Mouse (Mus musculus) kidney, postnatal 0 days (tissue): ENCODE data around the gene Zfp609. TPM values are rescaled to one million over a fixed set of nuclear protein-coding genes. Genes with fewer than 3 reads are reported as not detected.

Experiments used
- ATAC-seq: fragments of 200-750 bp; cut with Nextera tagmentation; replicated peaks from 2 replicates; pipeline ENCODE4 v1.8.0; 2017; ENCODE audit warnings: low read depth, moderate number of reproducible peaks, moderate TSS enrichment, moderate library complexity; ENCODE audit not compliant: low FRiP score
- DNase-seq: peaks from one replicate; pipeline ENCODE4 v3.0.0-alpha.2; 2016; ENCODE audit warnings: low spot score
- H3K27ac ChIP-seq: fragments of 300-500 bp; sonication (generic); 2 replicates; pipeline ENCODE4 v1.5.1; 2014; ENCODE audit warnings: mild to moderate bottlenecking
- H3K27me3 ChIP-seq: fragments of 300-500 bp; sonication (generic); 2 replicates; pipeline ENCODE4 v1.6.1; 2014; ENCODE audit warnings: low read length, mixed read lengths; ENCODE audit not compliant: insufficient read depth
- H3K36me3 ChIP-seq: fragments of 300-500 bp; sonication (generic); 2 replicates; pipeline ENCODE4 v1.6.1; 2014; ENCODE audit warnings: low read length, mixed read lengths; ENCODE audit not compliant: insufficient read depth
- H3K4me1 ChIP-seq: fragments of 300-500 bp; sonication (generic); replicated peaks from 2 replicates; pipeline ENCODE4 v1.6.1; 2014; ENCODE audit warnings: antibody characterized with exemption, low read length, mixed read lengths; ENCODE audit not compliant: insufficient read depth
- H3K4me2 ChIP-seq: fragments of 300-500 bp; sonication (generic); 2 replicates; pipeline ENCODE4 v1.6.1; 2014; ENCODE audit warnings: mild to moderate bottlenecking, low read length, moderate library complexity, mixed read lengths
- H3K4me3 ChIP-seq: fragments of 300-500 bp; sonication (generic); replicated peaks from 2 replicates; pipeline ENCODE4 v1.5.1; 2014; ENCODE audit warnings: low read depth, low read length
- H3K9ac ChIP-seq: fragments of 300-500 bp; sonication (generic); 2 replicates; pipeline ENCODE4 v1.6.1; 2014; ENCODE audit warnings: low read depth, low read length
- H3K9me3 ChIP-seq: fragments of 300-500 bp; sonication (generic); replicated peaks from 2 replicates; pipeline ENCODE4 v1.6.1; 2016; ENCODE audit warnings: low read length, inconsistent platforms, mixed read lengths
- CTCF ChIP-seq: IDR thresholded peaks from 2 replicates; pipeline ENCODE4 v1.5.1; 2016; ENCODE audit warnings: antibody characterized with exemption, low read depth, mild to moderate bottlenecking, moderate library complexity
- WGBS: fragments of 180-500 bp; shearing (Covaris S2); extraction: QIAGEN DNeasy Blood & Tissue Kit; methylation state at CpG from one replicate; pipeline ENCODE4 v1.1.7; 2014; 5-methylcytosine and 5-hydroxymethylcytosine counted together
- polyA plus RNA-seq: library from polyadenylated mRNA; unstranded; fragments of >200 nt; fragmentation: Nextera tagmentation; extraction: Ambion mirVana; gene quantifications from 2 replicates; pipeline ENCODE4 v1.2.1, GENCODE M21; 2015

Zfp609 gene
- polyA plus RNA-seq, 1 experiment from 2014 or later: 5.0 TPM

- ATAC-seq: no peak
- H3K4me3 ChIP-seq: no peak overlapping the region
- no peak overlapping the region for H3K9ac ChIP-seq
- no peak overlapping the region for H3K4me2 ChIP-seq
- H3K9me3 ChIP-seq: no peaks in the 10 kb centered on the region
- peaks cover 5% of the 10 kb centered on the region; the same call in 1 of the 2 replicates for H3K4me1 ChIP-seq
- TF ChIP-seq CTCF: no peak
- no peaks in the 10 kb centered on the region for H3K27me3 ChIP-seq
- 52% methylated on average over 8 of the region's 8 CpGs for WGBS
- H3K36me3 ChIP-seq: 0 out of 2 replicates have a peak, but pooled peaks cover 4% of the 10 kb centered on the region
- H3K27ac ChIP-seq: peak overlapping the region; percentile 64
- DNase-seq: no peak
Measured at GRCm38 (mm10) chr9:65724471-65725290, 102.7 kb downstream of the Zfp609 start.

- Histone ChIP-seq H3K4me1 (peaks cover 5% of the 10 kb centered on the region; the same call in 1 of the 2 replicates), H3K4me2 (no peak overlapping the region), H3K27me3 (no peaks in the 10 kb centered on the region), H3K27ac (no peak overlapping the region), H3K4me3 (no peak overlapping the region), H3K9me3 (no peaks in the 10 kb centered on the region), H3K36me3 (no peaks in the 10 kb centered on the region), H3K9ac (no peak overlapping the region)
- no peak for TF ChIP-seq CTCF
- no peak for ATAC-seq
- DNase-seq: peak; percentile 67
- 37% methylated on average over 10 of the region's 10 CpGs for WGBS
Measured at GRCm38 (mm10) chr9:65721161-65721566, 106.2 kb downstream of the Zfp609 start.

- Histone ChIP-seq H3K27me3 (no peaks in the 10 kb centered on the region), H3K36me3 (no peaks in the 10 kb centered on the region), H3K27ac (no peak overlapping the region), H3K9ac (no peak overlapping the region), H3K4me2 (no peak overlapping the region), H3K4me3 (no peak overlapping the region), H3K9me3 (no peaks in the 10 kb centered on the region), H3K4me1 (peaks cover 5% of the 10 kb centered on the region; the same call in 1 of the 2 replicates)
- ATAC-seq (no peak), DNase-seq (no peak)
- TF ChIP-seq CTCF: no peak
- 92% methylated on average over 5 of the region's 5 CpGs for WGBS
Measured at GRCm38 (mm10) chr9:65718195-65718594, 109.2 kb downstream of the Zfp609 start.

GRCm38 (mm10) chr9:65703926-65704595 lies 123.3 kb downstream of the Zfp609 start:
- no peaks in the 10 kb centered on the region for H3K4me1 ChIP-seq
- no peak overlapping the region for H3K4me3 ChIP-seq
- H3K4me2 ChIP-seq: no peak overlapping the region
- H3K9me3 ChIP-seq: no peaks in the 10 kb centered on the region
- peaks cover 46% of the 10 kb centered on the region for H3K36me3 ChIP-seq
- 91% methylated on average over 24 of the region's 24 CpGs for WGBS
- H3K27me3 ChIP-seq: no peaks in the 10 kb centered on the region
- DNase-seq (no peak), ATAC-seq (no peak)
- H3K27ac ChIP-seq: no peak overlapping the region
- TF ChIP-seq CTCF: no peak
- no peak overlapping the region for H3K9ac ChIP-seq

- no peak for DNase-seq
- no peaks in the 10 kb centered on the region for H3K9me3 ChIP-seq
- no peak overlapping the region for H3K4me2 ChIP-seq
- ATAC-seq: no peak
- peaks cover 51% of the 10 kb centered on the region for H3K36me3 ChIP-seq
- TF ChIP-seq CTCF: no peak
- H3K27ac ChIP-seq: no peak overlapping the region
- WGBS: 86% methylated on average over 7 of the region's 7 CpGs
- H3K4me1 ChIP-seq: no peaks in the 10 kb centered on the region
- H3K27me3 ChIP-seq: no peaks in the 10 kb centered on the region
- H3K9ac ChIP-seq: no peak overlapping the region
- no peak overlapping the region for H3K4me3 ChIP-seq
Measured at GRCm38 (mm10) chr9:65703241-65703640, 124.1 kb downstream of the Zfp609 start.

DNA sequence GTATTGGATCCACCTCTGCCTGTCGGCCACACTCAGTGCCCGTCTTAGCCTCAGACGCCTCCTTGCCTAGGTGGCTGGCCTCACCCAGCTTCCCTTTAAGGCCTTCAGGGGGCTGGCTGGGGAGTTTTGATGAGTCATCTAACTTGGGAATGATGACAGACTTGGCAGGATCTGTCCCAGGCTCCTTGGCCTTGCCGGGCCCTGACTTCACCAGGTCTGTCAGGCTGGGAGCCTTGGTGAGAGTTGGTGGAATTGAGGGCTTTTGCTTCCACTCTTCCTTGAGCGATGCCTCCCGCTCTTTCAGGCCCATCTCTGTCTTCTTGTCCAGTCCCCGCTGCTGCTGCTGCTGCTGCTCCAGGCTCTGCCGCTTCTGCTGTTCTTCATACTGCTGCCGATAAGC lies 125.1 kb downstream of the Zfp609 start:
- DNase-seq (no peak), ATAC-seq (no peak)
- TF ChIP-seq CTCF: no peak
- Histone ChIP-seq H3K27me3 (no peaks in the 10 kb centered on the region), H3K4me3 (no peak overlapping the region), H3K27ac (no peak overlapping the region), H3K36me3 (peaks cover 56% of the 10 kb centered on the region), H3K4me2 (no peak overlapping the region), H3K4me1 (no peaks in the 10 kb centered on the region), H3K9ac (no peak overlapping the region), H3K9me3 (no peaks in the 10 kb centered on the region)
- 89% methylated on average over 9 of the region's 9 CpGs for WGBS
